Mouse (Mus musculus) embryonic fibroblast, embryonic 13.5 days (primary cell): ENCODE data around the gene Rasal2. TPM values are rescaled to one million over a fixed set of nuclear protein-coding genes. Genes with fewer than 3 reads are reported as not detected.

Experiments used
- H3K27ac ChIP-seq: 2 replicates; pipeline ENCODE4 v1.5.1; 2012; ENCODE audit warnings: low read length, control low read depth, inconsistent platforms; ENCODE audit not compliant: insufficient read depth
- H3K4me1 ChIP-seq: 2 replicates; pipeline ENCODE4 v1.6.1; 2011; ENCODE audit warnings: low read length; ENCODE audit not compliant: control insufficient read depth, insufficient read depth
- H3K4me3 ChIP-seq: 2 replicates; pipeline ENCODE4 v1.5.1; 2011; ENCODE audit warnings: mild to moderate bottlenecking, control low read depth, low read length; ENCODE audit not compliant: insufficient read depth
- CTCF ChIP-seq: IDR thresholded peaks from 2 replicates; pipeline ENCODE4 v1.5.1; 2011; ENCODE audit warnings: mild to moderate bottlenecking, control low read depth, low read length, moderate library complexity, borderline replicate concordance; ENCODE audit not compliant: insufficient read depth
- POLR2A ChIP-seq: IDR thresholded peaks from 2 replicates; pipeline ENCODE4 v1.6.1; 2011; ENCODE audit warnings: low read depth, mild to moderate bottlenecking, control low read depth, low read length, moderate library complexity
- polyA plus RNA-seq: library from polyadenylated mRNA; stranded (reverse); fragments of >200 nt; gene quantifications from 2 replicates; pipeline ENCODE4 v1.2.4, GENCODE M21; 2011; ENCODE audit warnings: low read depth; ENCODE audit not compliant: missing spikeins, insufficient read length

Rasal2 gene
- polyA plus RNA-seq, 1 experiment, result 20.1 TPM

DNA sequence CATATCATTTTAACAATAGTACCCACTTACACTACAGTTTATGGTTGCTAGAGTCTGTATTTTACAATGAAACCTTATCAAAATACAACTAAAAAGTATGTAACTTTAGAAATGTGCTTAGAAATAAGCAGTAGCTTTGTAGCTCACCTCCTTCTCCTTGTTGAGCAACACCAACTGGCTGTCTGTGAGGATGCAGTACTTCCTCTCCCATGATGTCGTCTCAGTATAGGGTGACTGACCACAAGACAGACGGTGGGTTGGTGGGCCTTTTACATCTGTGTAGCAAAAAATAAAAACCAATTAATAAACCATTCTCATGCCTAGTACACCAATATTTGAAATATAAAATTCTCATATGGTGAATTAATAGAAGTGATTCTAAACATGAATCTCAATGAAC is 113.4 kb downstream of the Rasal2 start:
- TF ChIP-seq POLR2A (no peak), CTCF (no peak)
- H3K27ac ChIP-seq, result no peak overlapping the region
- no peak overlapping the region for H3K4me3 ChIP-seq
- no peaks in the 10 kb centered on the region for H3K4me1 ChIP-seq

DNA sequence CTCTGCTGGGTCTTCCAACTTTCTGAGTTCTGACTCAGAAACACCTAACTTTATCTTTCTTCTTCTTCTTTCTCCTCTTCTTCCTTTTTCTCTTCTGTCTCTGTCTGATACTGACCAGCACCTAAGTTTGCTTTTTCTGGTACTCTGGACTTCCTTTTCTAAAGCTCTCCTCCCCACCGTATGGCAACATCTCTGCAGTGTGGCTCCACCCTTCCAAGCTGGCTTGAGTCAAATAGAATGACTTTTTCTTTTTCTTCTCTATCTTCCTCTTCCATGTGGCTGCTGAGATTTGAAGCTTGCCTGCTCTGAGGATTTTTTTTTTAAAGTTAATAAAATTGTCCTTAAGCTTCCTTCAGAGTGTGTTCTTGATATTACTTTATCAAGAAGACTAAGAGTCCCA is 115.3 kb downstream of the Rasal2 start:
- TF ChIP-seq POLR2A (no peak), CTCF (no peak)
- Histone ChIP-seq H3K27ac (no peak overlapping the region), H3K4me1 (no peaks in the 10 kb centered on the region), H3K4me3 (no peak overlapping the region)

DNA sequence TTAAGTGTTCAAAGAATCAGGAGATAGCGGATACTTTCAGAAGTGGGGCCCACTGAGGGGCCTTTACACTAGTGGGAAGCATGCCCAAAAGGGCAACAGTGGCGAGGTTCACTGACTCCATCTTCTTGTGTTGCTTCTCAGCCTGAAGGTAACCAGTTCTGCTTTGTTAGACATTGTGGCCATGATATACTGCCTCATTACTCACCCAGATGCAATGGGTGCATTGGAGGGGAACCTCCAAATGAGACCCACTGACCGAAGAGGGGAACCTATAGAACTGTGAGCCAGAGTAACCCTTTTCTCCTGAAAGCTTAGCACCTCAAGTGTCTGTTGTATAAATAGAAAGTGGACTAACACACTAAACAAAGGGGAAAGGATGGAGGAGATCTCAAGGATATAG is 116.5 kb downstream of the Rasal2 start:
- Histone ChIP-seq H3K4me3 (no peak overlapping the region), H3K4me1 (no peaks in the 10 kb centered on the region), H3K27ac (no peak overlapping the region)
- TF ChIP-seq CTCF, result no peak
- no peak for TF ChIP-seq POLR2A

DNA sequence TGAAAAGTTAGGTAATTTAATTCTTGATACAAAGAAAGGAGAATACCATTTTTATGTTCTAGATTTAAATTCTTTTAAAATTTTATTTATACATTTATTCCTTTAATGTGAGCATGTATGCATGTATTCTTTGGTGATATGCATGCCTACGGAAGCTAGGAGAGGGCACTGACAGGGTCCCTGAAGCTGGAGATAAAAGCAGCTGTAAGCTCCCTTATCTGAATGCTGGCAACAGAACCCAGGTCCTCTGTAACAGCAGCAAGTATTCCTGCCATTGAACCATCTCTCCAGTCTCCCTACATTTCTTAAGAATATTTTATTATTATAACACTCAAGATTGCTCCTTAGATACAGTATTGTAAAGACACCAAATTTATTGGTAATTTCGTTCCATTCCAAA is 122.2 kb downstream of the Rasal2 start:
- Histone ChIP-seq H3K4me1 (no peaks in the 10 kb centered on the region; the same call in 1 of the 2 replicates), H3K4me3 (no peak overlapping the region), H3K27ac (no peak overlapping the region)
- TF ChIP-seq POLR2A (no peak), CTCF (no peak)

DNA sequence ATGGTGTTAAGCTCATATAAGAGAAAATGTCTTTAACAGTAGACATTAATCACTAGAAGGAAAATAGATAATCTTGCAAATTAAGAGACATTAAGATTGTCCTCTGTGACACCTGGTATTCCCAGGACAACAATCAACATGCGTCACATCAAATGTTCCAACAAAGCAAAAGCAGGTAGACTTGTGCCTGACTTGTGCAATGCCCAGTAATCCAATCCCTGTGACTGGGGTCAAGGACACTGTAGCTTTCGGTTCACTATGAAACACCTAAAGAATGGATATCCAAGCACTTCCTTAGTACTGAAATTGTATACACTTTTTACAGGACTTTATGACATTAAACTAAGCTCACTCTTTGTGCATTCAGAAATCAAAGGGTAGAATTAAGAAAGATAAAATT is 123.1 kb downstream of the Rasal2 start:
- Histone ChIP-seq H3K4me3 (no peak overlapping the region), H3K4me1 (no peaks in the 10 kb centered on the region; the same call in 1 of the 2 replicates), H3K27ac (no peak overlapping the region)
- no peak for TF ChIP-seq CTCF
- no peak for TF ChIP-seq POLR2A

DNA sequence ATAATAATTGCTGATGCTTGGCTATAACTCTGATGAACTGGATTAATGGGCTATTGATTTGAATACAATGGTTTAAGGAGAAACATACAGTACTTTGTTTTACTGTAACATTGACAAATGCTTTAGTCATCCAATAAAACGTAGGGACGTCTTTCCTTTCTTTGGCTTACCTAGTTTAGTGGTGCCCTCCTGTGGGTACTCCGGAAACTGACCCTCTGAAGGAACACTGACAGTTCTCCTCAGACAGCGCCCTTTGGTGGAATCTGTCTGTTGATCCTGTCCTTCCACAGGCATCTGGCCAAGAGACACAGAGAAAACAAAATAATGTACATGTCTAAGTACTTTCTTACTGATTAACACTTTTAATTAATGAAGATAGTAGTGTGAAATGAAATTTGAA is 125.8 kb downstream of the Rasal2 start:
- H3K4me3 ChIP-seq, result no peak overlapping the region
- H3K4me1 ChIP-seq, result no peaks in the 10 kb centered on the region; the same call in 1 of the 2 replicates
- TF ChIP-seq CTCF (no peak), POLR2A (no peak)
- no peak overlapping the region for H3K27ac ChIP-seq

DNA sequence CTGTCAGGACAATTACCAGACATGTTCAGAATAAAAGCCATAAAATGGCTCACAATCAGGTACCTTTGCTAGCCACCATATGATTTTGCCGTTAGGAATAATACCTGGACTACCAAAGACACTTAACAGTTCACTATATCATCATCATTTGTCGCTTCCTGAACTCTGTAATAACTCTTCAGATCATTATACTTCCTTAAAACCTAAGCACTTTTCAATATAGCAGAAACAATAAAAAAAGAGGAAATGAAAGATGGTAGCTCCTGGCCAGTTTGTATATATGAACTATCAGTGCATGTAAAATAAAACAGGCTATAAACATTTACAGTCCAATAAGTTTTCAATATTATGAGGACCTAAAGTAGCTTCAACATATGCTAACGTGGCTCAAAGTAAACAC is 127.0 kb downstream of the Rasal2 start:
- Histone ChIP-seq H3K4me1 (no peaks in the 10 kb centered on the region; the same call in 1 of the 2 replicates), H3K4me3 (no peak overlapping the region), H3K27ac (no peak overlapping the region)
- no peak for TF ChIP-seq CTCF
- no peak for TF ChIP-seq POLR2A

DNA sequence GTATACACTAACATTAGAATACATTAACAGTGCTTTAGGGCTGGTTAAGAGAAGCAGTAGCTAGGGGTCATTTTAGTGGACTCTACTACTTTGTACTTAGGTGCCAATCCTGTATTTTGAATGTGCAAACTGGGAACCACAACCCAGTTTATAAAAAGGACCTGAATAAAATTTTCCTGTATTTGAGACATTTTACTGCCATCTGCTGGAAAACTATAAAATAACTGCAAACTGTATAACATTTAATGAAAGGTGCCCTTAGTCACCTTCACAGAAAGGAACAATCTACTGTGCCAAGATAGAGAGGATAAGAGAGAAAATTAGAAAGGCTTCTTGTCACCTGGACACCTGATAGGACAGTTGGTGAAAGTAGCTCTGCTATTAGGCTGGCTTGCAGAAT is 131.6 kb downstream of the Rasal2 start:
- Histone ChIP-seq H3K27ac (no peak overlapping the region), H3K4me3 (no peak overlapping the region), H3K4me1 (no peaks in the 10 kb centered on the region)
- TF ChIP-seq CTCF (no peak), POLR2A (no peak)

DNA sequence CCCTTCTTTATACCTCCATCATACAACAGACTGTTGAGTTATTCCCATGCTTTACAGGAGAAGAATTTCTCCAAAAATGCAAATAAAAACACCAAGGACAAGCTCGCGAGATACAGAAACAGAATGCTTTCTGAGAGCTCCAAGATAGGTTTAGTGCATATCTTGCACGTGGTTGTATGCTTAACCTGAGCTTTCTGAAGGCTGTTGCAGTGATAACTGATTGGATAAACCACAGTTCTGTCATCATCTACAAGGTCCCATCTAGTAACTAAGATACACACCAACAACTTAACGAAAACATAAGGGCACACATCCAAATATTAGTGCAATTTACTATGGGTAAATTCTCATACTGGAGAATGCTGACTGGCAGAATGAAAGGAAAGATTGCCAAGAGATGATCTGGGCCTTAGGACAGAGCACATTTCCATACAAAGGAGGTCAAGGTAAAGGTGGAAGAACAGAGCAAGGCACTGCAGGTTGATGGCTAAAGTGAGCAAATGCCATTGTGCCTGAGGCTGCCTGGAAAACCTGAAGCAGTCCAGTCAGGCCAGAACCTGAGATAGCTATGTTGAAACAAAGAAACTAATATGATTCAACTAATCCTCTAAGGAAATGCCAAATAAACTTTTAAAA is 136.6 kb downstream of the Rasal2 start:
- no peak overlapping the region for H3K4me3 ChIP-seq

DNA sequence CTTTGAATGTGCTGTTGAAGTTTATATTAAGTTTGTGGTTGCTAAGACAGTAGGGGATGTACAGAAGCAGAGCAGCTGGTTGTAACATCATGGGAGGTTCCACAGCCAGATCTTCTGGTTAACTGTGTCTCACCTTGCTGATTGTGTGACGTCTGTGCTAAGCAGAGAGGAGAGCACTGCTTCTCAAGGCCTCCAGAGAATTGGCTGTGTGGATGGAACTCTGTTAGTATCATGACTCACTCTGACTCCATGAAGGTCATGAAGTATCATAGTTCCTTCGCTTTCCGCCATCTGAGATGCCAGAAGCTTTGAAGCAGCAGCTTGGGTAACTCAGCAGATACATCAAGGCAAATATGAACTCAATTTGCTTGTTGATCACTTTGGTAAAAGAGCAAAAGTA is 144.5 kb downstream of the Rasal2 start:
- Histone ChIP-seq H3K27ac (no peak overlapping the region), H3K4me3 (no peak overlapping the region), H3K4me1 (no peaks in the 10 kb centered on the region; the same call in 1 of the 2 replicates)
- TF ChIP-seq POLR2A, result no peak
- TF ChIP-seq CTCF, result no peak

More for the DNA sequence above, 136.6 kb downstream of the Rasal2 start:
- TF ChIP-seq CTCF, result no peak
- TF ChIP-seq POLR2A, result no peak
- no peak overlapping the region for H3K27ac ChIP-seq
- no peaks in the 10 kb centered on the region for H3K4me1 ChIP-seq

DNA sequence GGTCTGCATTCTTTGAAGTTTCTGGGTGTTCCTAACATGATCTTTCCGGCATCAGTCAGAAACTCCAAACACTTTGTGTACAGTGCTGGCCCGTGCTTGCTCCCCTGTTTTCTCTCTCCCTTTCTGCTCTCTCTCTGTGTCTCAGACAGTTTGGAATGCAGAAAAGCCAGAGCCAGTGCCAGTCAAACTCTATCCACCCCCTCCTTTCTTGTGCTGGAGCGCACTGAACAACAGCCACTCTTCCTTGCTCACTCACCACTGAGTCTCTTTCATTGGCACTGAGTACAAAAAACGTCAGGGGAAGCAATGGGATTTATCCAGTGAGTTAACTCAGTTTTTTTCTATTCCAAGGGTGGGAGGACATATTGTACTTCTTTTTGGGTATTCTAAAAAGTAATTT is 155.8 kb downstream of the Rasal2 start:
- TF ChIP-seq POLR2A, result no peak; the same call in 1 of the 2 replicates
- no peak for TF ChIP-seq CTCF
- peak overlapping the region; percentile 73; the same call in 1 of the 2 replicates for H3K27ac ChIP-seq
- H3K4me3 ChIP-seq, result no peak overlapping the region
- H3K4me1 ChIP-seq, result peaks cover 2% of the 10 kb centered on the region

DNA sequence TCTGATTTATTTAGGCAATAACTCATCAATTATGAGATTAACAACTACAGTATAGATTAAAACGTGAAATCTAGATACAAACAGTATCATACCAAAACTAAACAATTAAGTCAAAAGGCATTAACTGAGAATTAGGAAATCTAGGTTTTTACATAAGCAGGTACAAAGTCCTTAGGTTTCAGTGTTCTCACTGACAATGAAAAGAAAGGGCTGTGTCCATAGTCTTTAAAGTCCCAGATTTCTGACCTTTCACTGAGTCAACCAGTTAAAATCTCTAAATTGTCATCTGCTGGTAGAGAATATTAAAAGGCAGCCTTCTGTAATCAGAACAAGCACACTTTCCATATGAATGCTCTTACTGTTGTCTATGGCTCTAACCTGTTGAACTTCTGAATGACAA is 156.6 kb downstream of the Rasal2 start:
- H3K27ac ChIP-seq, result no peak overlapping the region
- no peak overlapping the region for H3K4me3 ChIP-seq
- TF ChIP-seq CTCF (no peak), POLR2A (no peak)
- peaks cover 2% of the 10 kb centered on the region for H3K4me1 ChIP-seq
